Mouse (Mus musculus) hindbrain, embryonic 14.5 days (tissue): ENCODE measurements around the gene Magea3. TPM values are rescaled to one million over a fixed set of nuclear protein-coding genes. Genes with fewer than 3 reads are reported as not detected.
"Not testable (repeated sequence)": the region's sequence is repeated elsewhere in the genome, so short reads cannot be mapped to it uniquely, and the experiment has no call there.

ENCODE experiments used
- ATAC-seq: fragments of 200-750 bp; cut with Nextera tagmentation; 2 replicates; pipeline ENCODE4 v1.8.0; 2017; ENCODE audit warnings: moderate number of reproducible peaks, mild to moderate bottlenecking, moderate TSS enrichment, moderate library complexity; ENCODE audit not compliant: low FRiP score
- DNase-seq: peaks from one replicate; pipeline ENCODE4 v3.0.0-alpha.2; 2015; ENCODE audit warnings: low spot score
- H3K27ac ChIP-seq: fragments of 300-500 bp; sonication (generic); 2 replicates; pipeline ENCODE4 v1.5.1; 2014; ENCODE audit warnings: mild to moderate bottlenecking, moderate library complexity
- H3K27me3 ChIP-seq: fragments of 300-500 bp; sonication (generic); 2 replicates; pipeline ENCODE4 v1.6.1; 2014; ENCODE audit warnings: mild to moderate bottlenecking, low read length, mixed read lengths; ENCODE audit not compliant: control insufficient read depth, insufficient read depth
- H3K36me3 ChIP-seq: fragments of 300-500 bp; sonication (generic); replicated peaks from 2 replicates; pipeline ENCODE4 v1.6.1; 2014; ENCODE audit not compliant: control insufficient read depth, insufficient read depth
- H3K4me1 ChIP-seq: fragments of 300-500 bp; sonication (generic); replicated peaks from 2 replicates; pipeline ENCODE4 v1.6.1; 2014; ENCODE audit warnings: antibody characterized with exemption, low read length, mixed read lengths; ENCODE audit not compliant: control insufficient read depth, insufficient read depth
- H3K4me2 ChIP-seq: fragments of 300-500 bp; sonication (generic); replicated peaks from 2 replicates; pipeline ENCODE4 v1.6.1; 2014; ENCODE audit warnings: mild to moderate bottlenecking, moderate library complexity
- H3K4me3 ChIP-seq: fragments of 300-500 bp; sonication (generic); replicated peaks from 2 replicates; pipeline ENCODE4 v1.5.1; 2014; ENCODE audit warnings: mild to moderate bottlenecking, low read length
- H3K9ac ChIP-seq: fragments of 300-500 bp; sonication (generic); 2 replicates; pipeline ENCODE4 v1.6.1; 2014
- H3K9me3 ChIP-seq: fragments of 300-500 bp; sonication (generic); 2 replicates; pipeline ENCODE4 v1.6.1; 2016; ENCODE audit warnings: low read length; ENCODE audit not compliant: control insufficient read depth
- WGBS: fragments of 180-500 bp; shearing (Covaris S2); extraction: QIAGEN DNeasy Blood & Tissue Kit; methylation state at CpG from one replicate; pipeline ENCODE4 v1.1.7; 2014; 5-methylcytosine and 5-hydroxymethylcytosine counted together
- polyA plus RNA-seq: library from polyadenylated mRNA; unstranded; fragments of >200 nt; fragmentation: Nextera tagmentation; extraction: Ambion mirVana; gene quantifications from 2 replicates; pipeline ENCODE4 v1.2.1, GENCODE M21; 2014

Gene Magea3
- polyA plus RNA-seq, result not detected in 2 replicates

DNA sequence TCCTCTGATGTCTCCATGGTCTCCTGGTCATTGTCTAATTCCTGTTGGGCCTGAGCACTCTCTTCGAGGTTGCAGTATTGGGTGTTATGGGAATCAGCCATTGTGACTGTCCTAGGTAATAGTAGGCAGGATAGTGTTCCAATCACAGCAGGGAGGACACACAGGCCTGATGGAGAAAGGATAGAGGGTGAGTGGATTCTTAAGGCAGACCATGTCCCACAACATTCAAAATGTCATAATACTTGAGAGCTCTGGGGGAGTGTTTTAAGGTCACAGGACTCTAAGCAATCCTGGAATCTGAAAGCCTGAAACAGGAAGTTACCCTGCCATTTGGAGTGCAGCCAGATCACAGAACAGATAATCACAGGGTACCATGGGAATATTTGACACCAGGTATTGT is at the start of gene Magea3:
TSS of gene Magea3 (minus strand) at position 101 of the 400 bp plus-strand sequence.
- not testable (repeated sequence) for H3K4me3 ChIP-seq, H3K36me3 ChIP-seq, H3K9ac ChIP-seq, H3K27ac ChIP-seq, ATAC-seq, H3K27me3 ChIP-seq, H3K4me2 ChIP-seq, H3K4me1 ChIP-seq, H3K9me3 ChIP-seq, DNase-seq
- 78% methylated on average over 1 of the region's 1 CpGs for WGBS

DNA sequence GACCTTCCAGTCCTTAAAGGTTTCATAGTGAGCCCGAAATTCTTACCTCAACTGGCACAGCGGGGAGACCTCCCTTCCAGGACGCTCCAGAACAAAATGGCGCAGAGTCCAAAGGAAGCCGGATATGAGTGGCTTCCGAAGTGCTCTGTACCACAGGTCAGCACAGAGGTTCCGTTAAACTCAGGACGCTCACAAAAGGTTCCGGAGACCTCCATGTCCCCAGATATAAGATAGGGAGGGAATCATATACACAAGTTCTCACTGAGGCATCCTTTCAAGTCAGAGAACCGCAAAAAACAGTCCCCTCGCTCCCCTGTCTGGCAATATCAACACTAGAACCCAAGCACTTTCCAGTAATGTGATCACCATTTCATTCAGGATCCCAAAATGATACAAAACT is 46.4 kb upstream of the Magea3 start, which contains the start of gene Magea8:
TSS of gene Magea8 (minus strand) at position 101 of the 400 bp plus-strand sequence.
- not testable (repeated sequence) for DNase-seq, H3K36me3 ChIP-seq, ATAC-seq, H3K27ac ChIP-seq, H3K4me1 ChIP-seq, H3K27me3 ChIP-seq, H3K4me3 ChIP-seq, H3K9me3 ChIP-seq, H3K4me2 ChIP-seq, H3K9ac ChIP-seq
- WGBS, result 91% methylated on average over 9 of the region's 11 CpGs

DNA sequence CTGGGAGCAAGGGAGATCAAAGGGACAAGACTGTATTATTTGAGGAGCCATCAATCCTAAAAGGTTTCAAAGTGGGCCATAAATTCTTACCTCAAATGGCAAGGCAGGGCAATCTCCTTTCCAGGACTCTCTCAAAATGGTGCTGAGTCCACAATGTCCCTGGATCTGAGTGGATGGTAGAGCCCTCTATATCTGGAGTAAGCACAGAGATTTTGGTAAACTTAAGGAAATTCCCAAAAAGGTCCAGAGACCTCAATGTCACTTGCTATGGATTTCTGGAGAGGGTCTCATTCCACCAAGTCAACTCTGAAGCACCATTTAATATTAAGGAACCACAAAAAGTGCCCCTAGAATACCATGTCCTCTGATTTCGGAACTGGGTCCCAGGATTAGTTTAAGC is 13.4 kb downstream of the Magea3 start, which contains the start of gene Magea6:
TSS of gene Magea6 (minus strand) at position 101 of the 400 bp plus-strand sequence.
- WGBS, result 44% methylated on average over 1 of the region's 1 CpGs
- not testable (repeated sequence) for H3K27ac ChIP-seq, ATAC-seq, H3K36me3 ChIP-seq, DNase-seq, H3K27me3 ChIP-seq, H3K4me2 ChIP-seq, H3K9ac ChIP-seq, H3K9me3 ChIP-seq, H3K4me3 ChIP-seq, H3K4me1 ChIP-seq

Other genes with a start within 250 kb of the Magea3 start
- gene Cldn34b1, start 59.2 kb downstream of the Magea3 start, polyA plus RNA-seq, result not detected in 2 replicates
- not detected in 2 replicates for gene Magea6, start 13.5 kb downstream of the Magea3 start, polyA plus RNA-seq
- not detected in 2 replicates for gene Magea8, start 46.3 kb upstream of the Magea3 start, polyA plus RNA-seq
- not detected in 2 replicates for gene Magea5, start 113.6 kb upstream of the Magea3 start, polyA plus RNA-seq
- not detected in 2 replicates for gene Magea1, start 140.3 kb upstream of the Magea3 start, polyA plus RNA-seq
- gene Magea2, start 144.2 kb upstream of the Magea3 start, polyA plus RNA-seq, result not detected in 2 replicates
- not detected in 2 replicates for gene Cldn34b2, start 178.9 kb upstream of the Magea3 start, polyA plus RNA-seq